Mouse (Mus musculus): ENCODE measurements around the gene Pus7l. TPM values are rescaled to one million over a fixed set of nuclear protein-coding genes. Genes with fewer than 3 reads are reported as not detected.
A peak's percentile ranks its signal among the peaks of the same experiment; 100 is the strongest.

Pus7l gene
- polyA plus RNA-seq, 1 experiment = 5.2 TPM

DNA sequence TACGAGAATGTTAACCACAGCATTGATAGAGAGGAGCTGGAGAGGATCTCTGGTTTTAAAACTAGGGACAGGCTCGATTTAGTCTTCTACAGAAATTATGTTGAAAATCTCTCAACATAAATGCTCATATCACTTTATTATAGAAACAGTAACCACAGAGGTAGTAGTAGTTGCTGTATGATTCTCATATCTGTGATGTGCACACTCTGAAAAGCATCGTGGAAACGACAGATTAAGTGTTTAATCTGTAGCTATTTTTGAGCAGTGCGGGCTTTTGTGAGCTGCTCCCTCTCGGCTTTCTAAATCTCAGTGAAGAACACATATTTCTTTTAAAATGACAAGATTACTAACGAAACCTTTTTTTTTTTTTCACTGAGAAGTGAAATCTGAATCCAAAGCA lies 7.8 kb downstream of the Pus7l start:
- TF ChIP-seq POLR2A (IDR thresholded peaks at IDR 0.05; ENCODE audit: borderline replicate concordance, extremely low read depth, insufficient read depth, insufficient read length, poor library complexity, severe bottlenecking) (no peak), CTCF (IDR thresholded peaks at IDR 0.05; ENCODE audit: borderline replicate concordance, extremely low read depth, insufficient read depth, insufficient read length) (no peak)
- no peak for DNase-seq (ENCODE audit: low read depth)

DNA sequence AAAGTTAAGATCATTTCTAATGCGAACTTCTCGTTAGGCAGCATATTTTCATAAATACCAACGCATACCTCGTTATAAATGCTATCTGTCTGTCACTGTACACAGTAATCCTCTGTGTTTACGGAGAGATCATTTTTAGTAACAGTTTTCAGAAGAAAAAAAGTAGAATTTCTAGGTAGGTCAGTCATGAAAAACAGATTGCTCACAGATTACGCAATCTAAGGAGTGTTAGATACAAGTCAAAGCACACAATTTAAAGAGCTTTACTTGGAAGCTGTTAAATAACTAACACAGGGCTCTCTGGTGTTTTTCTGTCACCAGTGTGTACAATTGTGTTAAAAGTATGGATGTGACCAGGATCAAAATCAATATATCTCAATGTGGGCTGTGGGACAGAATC lies 10.4 kb downstream of the Pus7l start:
- DNase-seq (ENCODE audit: low read depth) = no peak
- TF ChIP-seq CTCF (IDR thresholded peaks at IDR 0.05; ENCODE audit: borderline replicate concordance, extremely low read depth, insufficient read depth, insufficient read length) (no peak), POLR2A (IDR thresholded peaks at IDR 0.05; ENCODE audit: borderline replicate concordance, extremely low read depth, insufficient read depth, insufficient read length, poor library complexity, severe bottlenecking) (no peak)

DNA sequence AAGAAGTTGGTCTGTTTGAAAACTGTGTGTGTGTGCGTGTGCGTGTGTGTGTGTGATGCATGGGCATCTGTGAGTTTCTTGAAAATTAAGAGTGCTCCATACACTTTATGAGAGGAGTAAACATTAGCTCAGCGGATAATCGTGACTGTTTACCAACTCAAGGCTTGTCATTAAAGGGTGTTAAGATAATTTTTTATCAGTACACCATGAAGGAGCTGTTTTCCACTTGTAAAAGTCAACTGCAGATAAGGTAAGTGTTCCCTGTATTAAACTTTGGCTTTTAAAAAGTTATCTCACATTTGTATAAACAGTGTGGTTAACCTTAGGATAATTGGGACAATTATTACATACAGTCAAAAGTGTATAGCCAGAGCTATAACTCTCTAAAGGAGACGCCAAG lies 11.0 kb downstream of the Pus7l start:
- no peak for TF ChIP-seq POLR2A (IDR thresholded peaks at IDR 0.05; ENCODE audit: borderline replicate concordance, extremely low read depth, insufficient read depth, insufficient read length, poor library complexity, severe bottlenecking)
- TF ChIP-seq CTCF (IDR thresholded peaks at IDR 0.05; ENCODE audit: borderline replicate concordance, extremely low read depth, insufficient read depth, insufficient read length) = no peak
- no peak for DNase-seq (ENCODE audit: low read depth)

DNA sequence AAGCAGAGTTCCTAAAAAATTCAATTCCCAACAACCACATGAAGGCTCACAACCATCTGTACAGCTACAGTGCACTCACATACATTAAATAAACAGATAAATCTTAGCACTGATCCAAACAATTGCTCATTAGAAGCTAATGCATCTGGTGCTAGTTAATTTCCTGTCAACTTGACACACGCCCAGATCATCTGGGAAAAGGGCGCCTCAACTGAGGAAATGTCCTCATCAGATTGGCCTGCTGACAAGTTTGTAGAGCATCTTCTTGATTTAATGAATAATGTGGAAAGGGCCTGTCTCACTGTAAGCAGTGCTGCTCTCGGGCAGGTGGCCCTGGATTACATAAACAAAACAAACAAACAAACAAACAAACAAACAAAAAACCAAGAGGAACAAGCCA lies 12.8 kb downstream of the Pus7l start:
- DNase-seq (ENCODE audit: low read depth) = no peak
- TF ChIP-seq POLR2A (IDR thresholded peaks at IDR 0.05; ENCODE audit: borderline replicate concordance, extremely low read depth, insufficient read depth, insufficient read length, poor library complexity, severe bottlenecking) = no peak

DNA sequence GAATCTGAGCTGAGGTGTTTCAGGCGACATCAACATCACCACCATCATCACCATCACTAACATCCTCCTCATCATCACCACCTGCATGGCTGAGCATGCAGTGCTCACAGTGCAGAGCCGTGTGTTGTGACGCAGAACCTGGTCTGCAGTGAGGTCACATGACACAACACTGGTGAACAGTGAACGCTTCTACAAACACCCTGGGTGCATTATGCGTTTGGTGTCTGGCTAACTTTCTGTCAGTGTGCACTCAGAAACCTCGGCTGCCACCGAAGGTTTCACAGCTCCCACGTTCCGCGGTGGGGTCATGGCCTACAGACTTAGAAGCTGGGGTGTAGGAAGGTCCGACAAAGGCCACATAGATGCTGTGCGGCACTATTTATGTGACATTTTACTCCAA lies 18.4 kb downstream of the Pus7l start:
- TF ChIP-seq POLR2A (IDR thresholded peaks at IDR 0.05; ENCODE audit: borderline replicate concordance, extremely low read depth, insufficient read depth, insufficient read length, poor library complexity, severe bottlenecking) (no peak), CTCF (IDR thresholded peaks at IDR 0.05; ENCODE audit: borderline replicate concordance, extremely low read depth, insufficient read depth, insufficient read length) (no peak)
- DNase-seq (ENCODE audit: low read depth) = no peak

DNA sequence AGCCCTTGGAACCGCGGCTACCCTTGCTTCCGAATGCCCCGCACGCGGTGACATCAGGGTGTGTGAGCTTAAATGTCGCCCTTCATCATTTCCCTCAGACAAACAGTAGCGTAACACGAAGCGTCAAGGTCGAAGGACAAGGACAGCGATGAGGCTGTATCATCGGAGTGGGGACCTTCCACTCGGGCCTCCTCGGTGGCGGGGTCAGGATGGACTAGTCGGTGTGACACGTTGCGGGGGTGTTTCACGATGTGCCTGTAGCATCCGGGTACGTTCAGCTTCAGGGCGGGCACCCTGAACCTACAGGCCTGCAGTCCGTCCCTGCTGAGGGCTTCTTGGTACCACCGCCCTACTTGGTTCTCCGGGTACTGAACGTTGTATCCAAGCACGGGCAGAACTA lies 20.1 kb downstream of the Pus7l start:
- no peak for DNase-seq (ENCODE audit: low read depth)
- TF ChIP-seq POLR2A (IDR thresholded peaks at IDR 0.05; ENCODE audit: borderline replicate concordance, extremely low read depth, insufficient read depth, insufficient read length, poor library complexity, severe bottlenecking) (no peak), CTCF (IDR thresholded peaks at IDR 0.05; ENCODE audit: borderline replicate concordance, extremely low read depth, insufficient read depth, insufficient read length) (no peak)

DNA sequence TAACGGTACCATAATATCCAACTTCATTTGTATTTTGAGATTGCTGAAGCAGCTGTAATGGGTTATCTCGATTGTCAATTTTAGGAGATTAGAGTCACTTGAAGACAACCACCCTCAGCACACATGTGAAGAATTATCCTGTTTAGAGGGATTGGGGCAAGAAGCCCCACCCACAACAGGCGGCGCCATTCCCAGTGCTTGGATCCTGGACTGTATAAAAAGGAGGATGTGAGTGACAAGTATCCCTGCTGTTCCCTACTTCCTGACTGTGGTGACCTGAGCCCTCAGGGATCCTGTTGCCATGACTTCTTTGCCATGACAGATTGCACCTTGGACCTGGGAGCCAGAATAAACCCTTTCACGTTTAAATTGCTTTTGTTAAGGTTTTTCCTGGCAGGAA lies 22.4 kb downstream of the Pus7l start:
- no peak for DNase-seq (ENCODE audit: low read depth)
- TF ChIP-seq CTCF (IDR thresholded peaks at IDR 0.05; ENCODE audit: borderline replicate concordance, extremely low read depth, insufficient read depth, insufficient read length) = no peak
- TF ChIP-seq POLR2A (IDR thresholded peaks at IDR 0.05; ENCODE audit: borderline replicate concordance, extremely low read depth, insufficient read depth, insufficient read length, poor library complexity, severe bottlenecking) = no peak

DNA sequence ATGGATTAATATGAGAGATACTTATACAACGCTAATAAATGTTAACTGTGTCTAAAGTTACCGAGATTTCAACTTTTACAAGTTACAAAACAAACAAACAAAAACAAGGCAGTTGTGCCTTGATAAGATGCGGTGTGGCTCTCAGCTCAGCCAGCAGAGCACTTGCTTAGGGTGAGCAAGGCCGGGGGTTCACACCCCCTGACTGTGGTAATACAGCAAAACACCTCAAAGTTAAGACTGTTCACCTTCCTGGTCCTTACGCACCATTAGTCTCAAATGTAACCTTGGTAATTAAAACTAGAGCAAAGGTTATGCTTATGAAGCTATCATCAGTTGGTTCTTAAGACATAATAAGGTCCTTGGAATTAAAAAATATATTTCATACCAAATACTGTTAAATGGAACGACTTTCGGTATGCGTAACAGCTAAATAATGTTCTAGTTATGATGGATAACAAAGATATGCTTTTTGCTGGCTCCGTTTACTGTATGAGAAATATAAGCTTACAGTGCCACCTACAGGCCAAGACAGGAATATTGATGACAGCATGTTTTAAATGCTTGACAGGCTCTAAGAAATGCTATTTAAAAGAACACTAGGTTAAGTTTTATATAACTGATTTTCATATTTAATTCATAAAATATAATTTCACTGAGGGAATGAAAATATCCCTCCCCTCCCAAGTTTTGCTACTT lies 23.0 kb downstream of the Pus7l start:
- no peak for TF ChIP-seq POLR2A (IDR thresholded peaks at IDR 0.05; ENCODE audit: borderline replicate concordance, extremely low read depth, insufficient read depth, insufficient read length, poor library complexity, severe bottlenecking)
- TF ChIP-seq CTCF (IDR thresholded peaks at IDR 0.05; ENCODE audit: borderline replicate concordance, extremely low read depth, insufficient read depth, insufficient read length) = no peak

DNA sequence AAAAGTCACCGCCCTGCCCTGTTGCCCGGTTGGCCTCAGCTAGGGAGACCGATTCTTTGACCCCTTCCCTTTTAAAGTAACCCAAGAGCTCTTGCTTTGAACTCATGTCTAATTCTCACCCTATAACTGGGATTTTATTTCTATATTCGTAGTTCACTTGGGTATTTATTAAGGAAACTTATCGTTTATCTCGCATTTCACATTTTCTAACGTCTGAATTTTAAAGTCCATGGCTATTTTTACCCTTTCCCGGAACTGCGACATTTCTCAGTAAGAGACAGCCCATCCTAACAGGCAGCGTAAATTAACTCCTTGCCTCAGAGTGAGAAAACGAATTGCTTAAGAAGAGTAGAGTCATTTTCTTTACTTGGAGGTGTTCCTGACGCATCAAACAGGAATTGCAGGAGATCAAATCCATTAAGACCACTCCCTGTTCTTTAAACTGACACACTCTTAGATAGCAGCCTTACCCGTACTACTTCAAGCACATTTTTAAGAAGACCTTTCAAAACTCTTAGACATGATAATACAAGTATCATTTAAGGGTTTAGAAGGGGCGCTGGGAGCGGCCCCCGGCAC lies 25.3 kb downstream of the Pus7l start:
- TF ChIP-seq CTCF (IDR thresholded peaks at IDR 0.05; ENCODE audit: borderline replicate concordance, extremely low read depth, insufficient read depth, insufficient read length) (no peak), POLR2A (IDR thresholded peaks at IDR 0.05; ENCODE audit: borderline replicate concordance, extremely low read depth, insufficient read depth, insufficient read length, poor library complexity, severe bottlenecking) (no peak)
- DNase-seq (ENCODE audit: low read depth) = no peak

More for the DNA sequence above, 23.0 kb downstream of the Pus7l start:
- DNase-seq (ENCODE audit: low read depth) = peak; percentile 91

DNA sequence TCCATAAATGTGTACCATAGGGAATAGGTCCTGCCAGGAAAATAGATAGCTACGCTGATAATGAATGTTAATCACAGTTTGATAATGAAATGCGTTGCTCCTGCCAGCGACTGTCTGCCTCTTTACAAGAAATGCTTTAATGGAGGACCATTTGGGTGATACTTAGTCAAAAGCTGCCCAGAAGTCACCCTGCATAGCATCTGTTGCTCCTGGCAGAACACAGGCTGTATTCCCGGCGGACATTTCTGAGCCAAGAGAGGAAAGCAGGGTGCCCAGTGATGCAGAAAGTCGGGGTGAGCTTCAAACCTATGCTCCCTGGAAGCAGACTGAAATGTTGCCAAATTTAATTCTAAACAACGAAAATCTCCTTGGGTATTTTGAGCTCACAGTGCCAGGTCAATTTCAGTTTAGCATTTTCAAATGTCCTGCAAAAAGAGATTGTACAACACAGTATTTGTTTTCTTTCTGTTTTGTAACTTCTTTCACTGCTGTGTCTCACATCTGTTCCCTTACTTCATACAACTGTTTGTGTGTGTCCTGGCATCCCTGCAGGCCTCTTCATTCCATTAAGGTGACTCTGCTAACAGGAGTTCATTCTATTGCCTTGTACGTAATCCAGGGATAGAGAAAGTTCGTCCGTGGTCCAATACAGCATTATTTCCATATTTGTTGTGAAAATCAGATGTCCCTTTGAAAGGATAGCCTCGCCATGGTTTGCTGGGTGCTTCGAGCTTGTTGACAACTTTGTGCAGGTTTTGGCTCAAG lies 39.7 kb downstream of the Pus7l start:
- DNase-seq (ENCODE audit: low read depth) = peak; percentile 84
- TF ChIP-seq CTCF (IDR thresholded peaks at IDR 0.05; ENCODE audit: borderline replicate concordance, extremely low read depth, insufficient read depth, insufficient read length) = no peak
- no peak for TF ChIP-seq POLR2A (IDR thresholded peaks at IDR 0.05; ENCODE audit: borderline replicate concordance, extremely low read depth, insufficient read depth, insufficient read length, poor library complexity, severe bottlenecking)

DNA sequence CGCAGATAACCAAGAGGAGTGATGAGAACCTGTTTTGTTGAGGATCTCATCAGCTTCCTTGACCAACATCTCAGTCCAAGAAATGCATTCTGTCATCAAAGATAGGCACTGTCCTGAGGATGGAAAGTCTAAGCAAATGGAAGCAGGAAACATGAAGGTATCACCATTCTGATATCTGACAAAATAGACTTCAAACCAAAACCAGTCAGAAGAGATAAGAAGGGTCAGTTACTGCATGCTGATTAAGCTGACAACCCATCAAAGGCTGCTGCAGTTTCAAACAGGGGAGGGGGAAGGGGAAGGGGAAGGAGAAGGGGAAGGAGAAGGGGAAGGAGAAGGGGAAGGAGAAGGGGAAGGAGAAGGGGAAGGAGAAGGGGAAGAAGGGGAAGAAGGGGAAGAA lies 44.1 kb downstream of the Pus7l start:
- TF ChIP-seq POLR2A (IDR thresholded peaks at IDR 0.05; ENCODE audit: borderline replicate concordance, extremely low read depth, insufficient read depth, insufficient read length, poor library complexity, severe bottlenecking) = no peak
- TF ChIP-seq CTCF (IDR thresholded peaks at IDR 0.05; ENCODE audit: borderline replicate concordance, extremely low read depth, insufficient read depth, insufficient read length) = no peak
- DNase-seq (ENCODE audit: low read depth) = no peak
